9 mouse cellular contexts compared by ENCODE assay signal in genomic region chr15:31586088-31586487, GRCm38 (mm10). TPM values are rescaled to one million over a fixed set of nuclear protein-coding genes. Genes with fewer than 3 reads are reported as not detected.
"Had no signal": no experiment of that assay in that cellular context is flagged by ENCODE, and none has a peak within 500 bp of the region (broad histone marks: within the 10 kb centered on the region; RNA-seq: fewer than 3 reads in every experiment).

No protein-coding gene starts in this region.

- H3K4me3 ChIP-seq: lung, embryonic 15.5 days; midbrain, embryonic 10.5 days; midbrain, embryonic 12.5 days; myocyte; neural tube, embryonic 13.5 days; neural tube, embryonic 15.5 days had no signal

- H3K27me3 ChIP-seq: lung, embryonic 15.5 days; megakaryocyte, embryonic 14.5 days; midbrain, embryonic 12.5 days; neural tube, embryonic 13.5 days; neural tube, embryonic 15.5 days had no signal

- H3K9me3 ChIP-seq: lung, embryonic 15.5 days; megakaryocyte, embryonic 14.5 days; midbrain, embryonic 10.5 days; midbrain, embryonic 12.5 days; neural tube, embryonic 13.5 days; neural tube, embryonic 15.5 days had no signal

- H3K4me2 ChIP-seq: lung, embryonic 15.5 days; midbrain, embryonic 12.5 days; neural tube, embryonic 13.5 days; neural tube, embryonic 15.5 days had no signal

- H3K27ac ChIP-seq: lung, embryonic 15.5 days; macrophage; midbrain, embryonic 10.5 days; midbrain, embryonic 12.5 days; neural tube, embryonic 13.5 days; neural tube, embryonic 15.5 days had no signal

- H3K4me1 ChIP-seq: lung, embryonic 15.5 days; midbrain, embryonic 12.5 days; neural tube, embryonic 13.5 days; neural tube, embryonic 15.5 days had no signal

- H3K9ac ChIP-seq: lung, embryonic 15.5 days; midbrain, embryonic 12.5 days; neural tube, embryonic 13.5 days; neural tube, embryonic 15.5 days had no signal

RNA-seq across cellular contexts. Expression of gene Cmbl, which starts 20.9 kb away (rescaled TPM):
- total RNA-seq: megakaryocyte progenitor cell, adult 5-6 weeks had no signal
